Mouse (Mus musculus): ENCODE data around the gene Gm8439.

- no peak for TF ChIP-seq CTCF (IDR thresholded peaks at IDR 0.05; ENCODE audit: control insufficient read depth, insufficient read depth, insufficient replicate concordance, low read depth, low read length)
- TF ChIP-seq POLR2A (IDR thresholded peaks at IDR 0.05; ENCODE audit: control insufficient read depth, low read depth, low read length), result no peak
Measured at GRCm38 (mm10) chr4:120580894-120581293, 7.7 kb upstream of the Gm8439 start.
